Mouse (Mus musculus): Measurements from ENCODE around the gene Ubap1l. TPM values are rescaled to one million over a fixed set of nuclear protein-coding genes. Genes with fewer than 3 reads are reported as not detected.

The Ubap1l gene
- polyA plus RNA-seq, 1 experiment, result 0.28 TPM

GRCm38 (mm10) chr9:65345854-65346475 is 14.9 kb upstream of the Ubap1l start, which contains the start of gene Pdcd7:
TSS of gene Pdcd7 (plus strand) at chr9:65346104.
- Histone ChIP-seq H3K27me3 (replicated peaks) (no peaks in the 10 kb centered on the region), H3K4me1 (peaks cover 36% of the 10 kb centered on the region), H3K4me3 (replicated peaks) (peak within 1 kb of the TSS; percentile 97), H3K9me3 (peaks cover 7% of the 10 kb centered on the region; the same call in 1 of the 2 replicates), H3K36me3 (replicated peaks; ENCODE audit: low read length) (peaks cover 5% of the 10 kb centered on the region)
- TF ChIP-seq GATA1 (IDR thresholded peaks at IDR 0.05; ENCODE audit: borderline replicate concordance, low read length) (no peak), FLI1 (IDR thresholded peaks at IDR 0.05; ENCODE audit: low read length) (peak; percentile 63; the same call in 1 of the 2 replicates)

- no peak for TF ChIP-seq GATA1 (IDR thresholded peaks at IDR 0.05; ENCODE audit: borderline replicate concordance, low read length)
- no peak for TF ChIP-seq FLI1 (IDR thresholded peaks at IDR 0.05; ENCODE audit: low read length)
- H3K36me3 ChIP-seq (replicated peaks; ENCODE audit: low read length), result peaks cover 5% of the 10 kb centered on the region
- H3K4me1 ChIP-seq, result peaks cover 40% of the 10 kb centered on the region
- H3K9me3 ChIP-seq, result peaks cover 7% of the 10 kb centered on the region; the same call in 1 of the 2 replicates
- peak overlapping the region; percentile 97 for H3K4me3 ChIP-seq (replicated peaks)
- no peaks in the 10 kb centered on the region for H3K27me3 ChIP-seq (replicated peaks)
Observed at GRCm38 (mm10) chr9:65346476-65347111, 14.2 kb upstream of the Ubap1l start.

- peak overlapping the region; percentile 97 for H3K4me3 ChIP-seq (replicated peaks)
- TF ChIP-seq FLI1 (IDR thresholded peaks at IDR 0.05; ENCODE audit: low read length) (no peak), GATA1 (IDR thresholded peaks at IDR 0.05; ENCODE audit: borderline replicate concordance, low read length) (no peak)
- H3K9me3 ChIP-seq, result peaks cover 7% of the 10 kb centered on the region; the same call in 1 of the 2 replicates
- peaks cover 44% of the 10 kb centered on the region for H3K4me1 ChIP-seq
- peaks cover 5% of the 10 kb centered on the region for H3K36me3 ChIP-seq (replicated peaks; ENCODE audit: low read length)
- H3K27me3 ChIP-seq (replicated peaks), result no peaks in the 10 kb centered on the region
Observed at GRCm38 (mm10) chr9:65347112-65347850, 13.6 kb upstream of the Ubap1l start.

GRCm38 (mm10) chr9:65353251-65353650 is 7.6 kb upstream of the Ubap1l start:
- H3K9me3 ChIP-seq, result no peaks in the 10 kb centered on the region
- peaks cover 52% of the 10 kb centered on the region for H3K4me1 ChIP-seq
- H3K27me3 ChIP-seq (replicated peaks), result no peaks in the 10 kb centered on the region
- TF ChIP-seq GATA1 (IDR thresholded peaks at IDR 0.05; ENCODE audit: borderline replicate concordance, low read length) (no peak), FLI1 (IDR thresholded peaks at IDR 0.05; ENCODE audit: low read length) (no peak)
- no peak overlapping the region for H3K4me3 ChIP-seq (replicated peaks)
- peaks cover 55% of the 10 kb centered on the region for H3K36me3 ChIP-seq (replicated peaks; ENCODE audit: low read length)

GRCm38 (mm10) chr9:65356561-65356960 is 4.3 kb upstream of the Ubap1l start:
- H3K9me3 ChIP-seq, result no peaks in the 10 kb centered on the region
- no peaks in the 10 kb centered on the region for H3K27me3 ChIP-seq (replicated peaks)
- TF ChIP-seq FLI1 (IDR thresholded peaks at IDR 0.05; ENCODE audit: low read length) (no peak), GATA1 (IDR thresholded peaks at IDR 0.05; ENCODE audit: borderline replicate concordance, low read length) (no peak)
- H3K4me1 ChIP-seq, result peaks cover 35% of the 10 kb centered on the region
- peaks cover 83% of the 10 kb centered on the region for H3K36me3 ChIP-seq (replicated peaks; ENCODE audit: low read length)
- peak overlapping the region; percentile 25 for H3K4me3 ChIP-seq (replicated peaks)

GRCm38 (mm10) chr9:65356971-65357370 is 3.9 kb upstream of the Ubap1l start:
- TF ChIP-seq GATA1 (IDR thresholded peaks at IDR 0.05; ENCODE audit: borderline replicate concordance, low read length) (no peak), FLI1 (IDR thresholded peaks at IDR 0.05; ENCODE audit: low read length) (no peak)
- Histone ChIP-seq H3K9me3 (no peaks in the 10 kb centered on the region), H3K4me3 (replicated peaks) (no peak overlapping the region), H3K27me3 (replicated peaks) (no peaks in the 10 kb centered on the region), H3K36me3 (replicated peaks; ENCODE audit: low read length) (peaks cover 87% of the 10 kb centered on the region), H3K4me1 (peaks cover 31% of the 10 kb centered on the region)

- no peaks in the 10 kb centered on the region for H3K9me3 ChIP-seq
- H3K27me3 ChIP-seq (replicated peaks), result no peaks in the 10 kb centered on the region
- peaks cover 25% of the 10 kb centered on the region for H3K4me1 ChIP-seq
- H3K36me3 ChIP-seq (replicated peaks; ENCODE audit: low read length), result peaks cover 94% of the 10 kb centered on the region
- TF ChIP-seq GATA1 (IDR thresholded peaks at IDR 0.05; ENCODE audit: borderline replicate concordance, low read length), result no peak
- no peak for TF ChIP-seq FLI1 (IDR thresholded peaks at IDR 0.05; ENCODE audit: low read length)
- no peak overlapping the region for H3K4me3 ChIP-seq (replicated peaks)
Observed at GRCm38 (mm10) chr9:65358956-65359480, 1.8 kb upstream of the Ubap1l start.

- H3K9me3 ChIP-seq, result no peaks in the 10 kb centered on the region
- peaks cover 22% of the 10 kb centered on the region for H3K4me1 ChIP-seq
- peaks cover 60% of the 10 kb centered on the region for H3K36me3 ChIP-seq (replicated peaks; ENCODE audit: low read length)
- no peaks in the 10 kb centered on the region for H3K27me3 ChIP-seq (replicated peaks)
- no peak overlapping the region for H3K4me3 ChIP-seq (replicated peaks)
- TF ChIP-seq FLI1 (IDR thresholded peaks at IDR 0.05; ENCODE audit: low read length) (no peak), GATA1 (IDR thresholded peaks at IDR 0.05; ENCODE audit: borderline replicate concordance, low read length) (no peak)
Observed at GRCm38 (mm10) chr9:65363684-65364083, 2.8 kb downstream of the Ubap1l start.

- H3K36me3 ChIP-seq (replicated peaks; ENCODE audit: low read length), result peaks cover 39% of the 10 kb centered on the region
- H3K9me3 ChIP-seq, result no peaks in the 10 kb centered on the region
Observed at GRCm38 (mm10) chr9:65365721-65366120, 4.9 kb downstream of the Ubap1l start.

More at GRCm38 (mm10) chr9:65365721-65366120, 4.9 kb downstream of the Ubap1l start:
- Histone ChIP-seq H3K4me1 (peaks cover 17% of the 10 kb centered on the region), H3K4me3 (replicated peaks) (peak overlapping the region; percentile 24), H3K27me3 (replicated peaks) (no peaks in the 10 kb centered on the region)
- TF ChIP-seq FLI1 (IDR thresholded peaks at IDR 0.05; ENCODE audit: low read length) (no peak), GATA1 (IDR thresholded peaks at IDR 0.05; ENCODE audit: borderline replicate concordance, low read length) (no peak)

Data from megakaryocyte, embryonic 14.5 days (primary cell).